Mouse (Mus musculus) heart, adult 8-10 months (tissue): ENCODE data around the gene Slc39a8. TPM values are rescaled to one million over a fixed set of nuclear protein-coding genes. Genes with fewer than 3 reads are reported as not detected.

Experiments
- DNase-seq: peaks from one replicate; pipeline ENCODE4 v3.0.0; 2022; ENCODE audit warnings: low spot score
- total RNA-seq, 4 experiments: library from RNA; stranded (reverse); gene quantifications; 2 replicates each; pipeline ENCODE4 v1.2.4; 2022

Gene Slc39a8
- total RNA-seq: 1 to 10 TPM; 4.2 to 8.5 (median 5.5) TPM

- peak; percentile 67 for DNase-seq
Observed at GRCm38 (mm10) chr3:135825016-135825753, at the start of gene Slc39a8. TSS of gene Slc39a8 (plus strand) at chr3:135825279.

GRCm38 (mm10) chr3:135785065-135785464 lies 40.0 kb upstream of the Slc39a8 start:
- no peak for DNase-seq

- no peak for DNase-seq
Observed at GRCm38 (mm10) chr3:135796117-135796516, 29.0 kb upstream of the Slc39a8 start.

- DNase-seq: no peak
Observed at GRCm38 (mm10) chr3:135798241-135798640, 26.8 kb upstream of the Slc39a8 start.

- DNase-seq: no peak
Observed at GRCm38 (mm10) chr3:135798665-135799064, 26.4 kb upstream of the Slc39a8 start.

DNA sequence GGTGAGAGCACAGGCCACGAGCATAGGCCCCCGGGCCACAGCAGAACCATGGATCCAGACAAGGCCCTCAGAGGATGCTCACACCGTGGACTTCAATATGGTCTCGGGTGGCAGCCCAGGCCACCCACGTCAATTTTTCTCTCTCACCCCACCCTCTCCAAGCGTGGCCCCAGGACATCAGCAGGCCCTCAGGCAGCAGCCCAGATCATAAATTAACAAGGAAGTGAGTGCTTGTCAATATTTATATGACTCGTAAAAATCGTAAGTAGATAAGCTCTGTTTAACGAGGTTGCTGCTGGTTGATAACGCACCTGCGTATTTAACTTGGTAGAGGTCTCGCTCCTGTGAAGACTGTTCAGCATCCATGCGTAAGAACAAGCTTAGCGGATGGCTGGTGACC lies 10.4 kb upstream of the Slc39a8 start:
- DNase-seq: no peak

DNA sequence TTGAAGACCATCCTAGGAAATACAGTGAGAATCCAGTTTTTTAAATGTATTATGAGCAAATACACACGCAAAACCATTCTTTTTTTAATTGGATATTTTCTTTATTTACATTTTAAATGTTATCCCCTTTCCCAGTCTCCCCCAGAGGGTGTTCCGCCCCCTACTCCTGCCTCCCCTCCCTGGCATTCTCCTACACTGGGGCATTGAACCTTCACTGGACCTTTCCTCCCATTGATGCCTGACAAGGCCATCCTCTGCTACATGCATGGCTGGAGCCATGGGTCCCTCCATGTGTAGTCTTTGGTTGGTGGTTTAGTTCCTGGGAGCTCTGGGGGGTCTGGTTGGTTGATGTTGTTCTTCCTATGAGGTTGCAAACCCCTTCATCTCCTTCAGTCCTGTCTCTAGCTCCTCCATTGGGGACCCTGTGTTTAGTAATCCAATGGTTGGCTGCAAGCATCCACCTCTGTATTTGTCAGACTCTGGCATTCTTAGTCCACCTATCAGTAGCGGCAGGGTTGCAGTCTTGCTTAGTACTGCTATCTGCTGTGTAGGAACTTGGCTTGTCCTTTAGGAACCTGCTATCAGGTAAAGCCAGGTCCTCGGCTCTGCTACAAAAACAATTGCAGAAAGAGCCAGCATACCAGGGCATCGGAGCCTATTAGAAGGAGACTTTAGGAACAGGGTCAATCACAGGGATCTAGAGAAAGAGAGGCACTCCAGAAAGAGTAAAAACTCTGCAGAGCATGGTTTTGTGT lies 8.9 kb upstream of the Slc39a8 start:
- no peak for DNase-seq

DNA sequence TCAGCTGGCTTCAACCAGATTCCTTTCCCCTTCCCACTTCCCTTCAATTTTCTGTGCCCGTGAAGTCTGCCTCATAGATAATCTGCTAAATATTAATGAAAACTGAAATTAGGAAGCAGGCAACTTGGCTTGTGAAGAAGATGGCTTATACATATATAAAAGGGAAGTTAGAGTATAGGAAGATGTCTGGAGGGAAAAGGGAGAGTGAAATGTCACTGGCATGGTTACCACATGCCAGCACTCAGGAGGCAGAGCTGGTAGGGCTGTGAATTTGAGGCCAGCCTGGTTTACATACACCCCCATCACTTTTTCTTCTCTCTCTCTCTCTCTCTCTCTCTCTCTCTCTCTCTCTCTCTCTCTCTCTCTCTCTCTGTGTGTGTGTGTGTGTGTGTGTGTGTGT lies 8.0 kb upstream of the Slc39a8 start:
- DNase-seq: no peak

GRCm38 (mm10) chr3:135824436-135824835 lies 643 bp upstream of the Slc39a8 start:
- no peak for DNase-seq

DNA sequence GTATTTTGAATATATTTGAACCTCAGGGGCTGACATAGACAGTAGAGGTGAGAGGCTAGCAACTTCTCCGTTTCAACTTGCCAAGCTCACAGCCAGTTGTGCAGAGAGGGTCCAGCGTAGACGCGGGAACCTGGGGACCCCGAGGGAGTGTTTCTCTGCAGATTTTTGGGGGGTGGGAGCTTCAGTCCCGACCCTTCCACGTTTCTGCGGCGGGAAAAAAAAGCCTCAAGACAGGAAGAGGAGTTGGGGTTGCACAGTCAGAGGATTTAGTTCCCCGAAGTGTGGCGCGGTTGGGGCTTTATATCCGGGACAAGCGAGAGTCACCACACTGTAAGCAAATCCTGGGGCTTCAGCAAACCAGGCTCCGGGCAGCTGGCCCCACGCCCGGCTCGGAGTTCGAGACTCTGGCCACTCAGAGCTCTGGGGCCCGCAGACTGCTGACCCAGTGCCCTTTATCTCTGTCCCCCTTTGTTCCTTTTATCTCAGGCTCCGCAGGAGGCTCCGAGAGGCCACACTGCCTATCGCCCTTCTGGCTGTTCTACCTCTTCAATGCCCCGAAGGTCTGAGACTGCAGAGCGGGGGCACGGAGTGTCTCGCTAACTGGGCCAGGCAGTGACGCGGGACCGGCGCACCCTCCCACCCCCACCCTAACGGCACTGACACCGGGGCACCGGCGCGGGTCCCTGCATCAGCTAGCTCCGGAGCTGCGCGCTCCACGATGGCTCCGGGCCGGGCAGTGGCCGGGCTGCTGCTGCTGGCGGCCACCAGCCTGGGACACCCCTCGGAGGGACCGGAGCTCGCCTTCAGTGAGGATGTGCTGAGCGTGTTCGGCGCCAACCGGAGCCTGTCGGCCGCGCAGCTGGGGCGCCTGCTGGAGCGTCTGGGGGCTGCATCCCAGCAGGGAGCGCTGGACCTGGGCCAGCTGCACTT lies 940 bp downstream of the Slc39a8 start:
- peak; percentile 48 for DNase-seq

DNA sequence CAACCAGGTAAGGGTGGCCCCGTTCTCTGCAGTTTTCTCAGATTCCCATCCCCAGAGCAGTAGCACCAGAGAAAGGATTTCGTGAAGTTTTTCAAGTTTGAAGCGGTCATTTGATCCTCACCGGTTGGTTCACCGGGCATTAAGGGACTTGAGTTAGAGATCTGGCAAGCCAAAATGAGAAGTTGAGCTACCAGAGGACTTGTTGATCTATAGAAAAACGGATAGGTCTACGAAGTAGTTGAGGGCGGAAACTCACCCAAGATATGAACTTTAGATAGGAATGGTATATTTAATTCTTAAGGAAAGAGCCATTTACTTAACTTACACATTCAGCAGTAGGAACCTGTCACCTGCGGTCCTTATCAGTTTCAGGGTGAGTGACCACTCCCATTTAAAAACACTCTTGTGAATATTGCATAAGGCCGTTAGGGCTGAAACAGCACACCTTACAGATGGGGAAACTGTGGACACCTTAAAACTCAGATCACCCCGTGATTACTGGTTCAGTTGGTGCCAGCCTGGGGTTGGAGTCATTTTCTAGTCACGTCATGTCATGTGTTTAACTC lies 1.7 kb downstream of the Slc39a8 start:
- no peak for DNase-seq

GRCm38 (mm10) chr3:135828000-135828399 lies 2.9 kb downstream of the Slc39a8 start:
- DNase-seq: no peak

GRCm38 (mm10) chr3:135832496-135832895 lies 7.4 kb downstream of the Slc39a8 start:
- DNase-seq: no peak

DNA sequence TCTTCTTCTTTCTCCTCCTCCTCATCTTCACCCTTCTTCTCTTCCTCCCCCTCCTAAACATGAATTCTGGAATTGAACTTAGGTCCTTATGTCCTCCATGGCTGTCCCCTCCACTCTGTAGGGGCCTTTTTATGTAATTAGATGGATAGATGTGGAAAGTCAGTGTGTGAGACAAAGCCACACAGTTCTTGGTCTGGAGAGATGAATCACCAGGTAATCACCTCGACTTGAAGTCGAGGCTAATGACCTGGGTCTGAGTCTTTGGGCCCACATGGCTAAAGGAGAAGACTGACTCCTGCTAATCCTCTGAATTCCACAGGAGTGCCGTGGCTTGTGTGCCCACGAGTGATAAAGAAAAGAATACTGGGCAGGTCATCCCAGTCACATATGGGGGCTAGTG lies 7.8 kb downstream of the Slc39a8 start:
- DNase-seq: no peak

- DNase-seq: no peak
Observed at GRCm38 (mm10) chr3:135834988-135835387, 9.9 kb downstream of the Slc39a8 start.

GRCm38 (mm10) chr3:135839535-135839934 lies 14.5 kb downstream of the Slc39a8 start:
- DNase-seq: no peak

- no peak for DNase-seq
Observed at GRCm38 (mm10) chr3:135840185-135840584, 15.1 kb downstream of the Slc39a8 start.

GRCm38 (mm10) chr3:135841716-135842511 lies 16.8 kb downstream of the Slc39a8 start:
- no peak for DNase-seq

GRCm38 (mm10) chr3:135843181-135843580 lies 18.1 kb downstream of the Slc39a8 start:
- DNase-seq: no peak

DNA sequence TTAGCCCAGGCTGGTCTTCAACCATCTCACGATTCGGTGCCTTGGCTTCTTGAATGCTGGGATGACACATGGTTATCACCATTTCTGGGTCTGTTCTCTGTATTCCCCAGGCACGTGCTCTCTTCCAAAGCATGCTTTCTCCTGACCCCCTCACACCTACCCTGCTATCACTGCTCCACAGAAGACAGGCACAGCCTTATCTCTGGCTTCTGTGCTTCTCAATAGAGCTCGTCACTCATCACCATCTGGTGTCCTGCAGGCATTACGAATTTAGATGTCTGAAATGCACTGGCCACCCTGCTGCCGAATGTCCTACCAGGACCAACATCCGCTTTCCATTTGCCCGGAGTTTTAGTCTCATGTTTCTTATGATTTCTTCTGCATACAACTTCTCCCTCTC lies 18.6 kb downstream of the Slc39a8 start:
- no peak for DNase-seq

DNA sequence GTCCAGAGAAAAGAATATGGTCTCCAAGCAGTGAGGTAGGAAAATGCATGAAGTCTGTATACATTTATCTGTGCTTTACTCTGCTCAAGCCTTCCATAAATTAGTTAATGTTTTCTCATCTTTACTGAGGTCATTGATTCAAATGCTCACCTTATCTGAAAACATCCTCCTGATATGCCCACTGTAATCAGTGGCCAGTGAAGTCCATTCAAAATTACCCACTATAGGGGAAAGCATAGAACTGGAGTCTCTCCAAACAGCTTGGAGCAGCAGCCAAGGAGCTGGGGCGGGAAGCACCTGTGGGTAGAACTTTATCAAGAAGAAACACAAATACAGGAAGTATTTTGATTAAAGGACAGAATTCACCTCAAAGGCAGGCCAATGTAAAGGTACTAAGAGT lies 19.8 kb downstream of the Slc39a8 start:
- no peak for DNase-seq
